Mouse (Mus musculus) forebrain, embryonic 11.5 days (tissue): Measurements from ENCODE around the gene Dscam. TPM values are rescaled to one million over a fixed set of nuclear protein-coding genes. Genes with fewer than 3 reads are reported as not detected.
A peak's percentile ranks its signal among the peaks of the same experiment; 100 is the strongest.

ENCODE experiments used
- ATAC-seq: fragments of 200-750 bp; cut with Nextera tagmentation; replicated peaks from 2 replicates; pipeline ENCODE4 v1.8.0; 2017; ENCODE audit warnings: moderate TSS enrichment; ENCODE audit not compliant: low FRiP score
- DNase-seq: peaks from one replicate; pipeline ENCODE4 v3.0.0-alpha.2; 2017; ENCODE audit warnings: low spot score
- H3K27ac ChIP-seq: fragments of 300-500 bp; sonication (generic); 2 replicates; pipeline ENCODE4 v1.5.1; 2014; ENCODE audit warnings: low read depth, low read length
- H3K27me3 ChIP-seq: fragments of 300-500 bp; sonication (generic); 2 replicates; pipeline ENCODE4 v1.6.1; 2014; ENCODE audit warnings: mild to moderate bottlenecking, low read length, mixed read lengths; ENCODE audit not compliant: control insufficient read depth, insufficient read depth
- H3K36me3 ChIP-seq: fragments of 300-500 bp; sonication (generic); 2 replicates; pipeline ENCODE4 v1.6.1; 2014; ENCODE audit warnings: mild to moderate bottlenecking, low read length, moderate library complexity, mixed read lengths; ENCODE audit not compliant: control insufficient read depth, insufficient read depth
- H3K4me1 ChIP-seq: fragments of 300-500 bp; sonication (generic); replicated peaks from 2 replicates; pipeline ENCODE4 v1.6.1; 2014; ENCODE audit warnings: low read length, mixed read lengths; ENCODE audit not compliant: control insufficient read depth, insufficient read depth
- H3K4me2 ChIP-seq: fragments of 300-500 bp; sonication (generic); 2 replicates; pipeline ENCODE4 v1.6.1; 2014; ENCODE audit warnings: low read depth, mild to moderate bottlenecking, low read length, moderate library complexity, mixed read lengths; ENCODE audit not compliant: severe bottlenecking
- H3K4me3 ChIP-seq: fragments of 300-500 bp; sonication (generic); 2 replicates; pipeline ENCODE4 v1.5.1; 2014; ENCODE audit warnings: low read depth, low read length
- H3K9ac ChIP-seq: fragments of 300-500 bp; sonication (generic); 2 replicates; pipeline ENCODE4 v1.6.1; 2014; ENCODE audit warnings: low read length
- H3K9me3 ChIP-seq: fragments of 300-500 bp; sonication (generic); 2 replicates; pipeline ENCODE4 v1.6.1; 2016; ENCODE audit warnings: low read length, mixed read lengths; ENCODE audit not compliant: control insufficient read depth
- WGBS: fragments of 180-500 bp; shearing (Covaris S2); extraction: QIAGEN DNeasy Blood & Tissue Kit; methylation state at CpG from one replicate; pipeline ENCODE4 v1.1.7; 2014; 5-methylcytosine and 5-hydroxymethylcytosine counted together
- polyA plus RNA-seq: library from polyadenylated mRNA; unstranded; fragments of >200 nt; fragmentation: Nextera tagmentation; extraction: Ambion mirVana; gene quantifications from 2 replicates; pipeline ENCODE4 v1.2.1, GENCODE M21; 2014

Gene Dscam
- polyA plus RNA-seq, 1 experiment from 2014 or later = 0.88 TPM

DNA sequence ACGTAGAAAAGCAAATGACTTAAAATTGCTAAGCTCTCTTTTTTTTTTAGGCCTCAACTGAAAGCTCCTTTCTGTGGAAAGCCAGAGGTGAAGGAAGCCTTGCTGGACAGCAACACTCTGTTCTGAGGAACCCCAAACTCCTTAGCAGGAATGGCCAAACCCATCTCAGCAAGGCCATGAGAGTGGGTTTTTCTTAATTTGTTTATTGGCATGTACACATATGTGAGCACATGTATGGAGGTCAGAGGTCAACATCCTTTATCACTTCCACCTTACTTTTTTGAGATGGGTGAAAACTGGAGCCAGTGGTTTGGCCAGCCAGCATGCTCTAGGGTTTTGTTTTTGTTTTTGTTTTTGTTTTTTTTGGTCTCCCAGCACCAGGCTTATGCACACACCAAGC, 263.5 kb downstream of the Dscam start:
- no peak overlapping the region for H3K4me2 ChIP-seq
- H3K27ac ChIP-seq = no peak overlapping the region
- H3K4me3 ChIP-seq = no peak overlapping the region
- H3K27me3 ChIP-seq = no peaks in the 10 kb centered on the region
- WGBS = 90% methylated on average over 1 of the region's 1 CpGs
- H3K4me1 ChIP-seq = no peaks in the 10 kb centered on the region
- ATAC-seq = no peak
- H3K9ac ChIP-seq = no peak overlapping the region
- no peak for DNase-seq
- H3K9me3 ChIP-seq = no peaks in the 10 kb centered on the region
- no peaks in the 10 kb centered on the region for H3K36me3 ChIP-seq

DNA sequence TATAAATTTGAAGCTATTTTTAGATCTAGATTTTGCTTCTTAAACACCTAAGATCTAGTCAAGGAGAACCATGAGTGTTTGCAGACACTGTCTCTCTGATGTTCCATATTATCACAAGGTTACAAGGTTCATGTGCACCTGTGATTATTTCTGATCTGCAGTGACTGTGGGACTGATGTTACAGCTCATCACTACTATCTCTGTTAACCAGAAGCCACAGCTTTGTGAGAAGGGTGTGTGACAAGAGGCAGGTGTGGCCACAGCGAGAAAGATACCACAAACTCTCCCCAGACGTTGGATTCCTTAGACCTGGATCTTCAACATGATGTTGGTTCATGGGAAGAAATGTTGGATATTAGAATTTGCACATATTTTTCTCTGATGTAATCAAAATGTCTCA, 263.9 kb downstream of the Dscam start:
- no peaks in the 10 kb centered on the region for H3K9me3 ChIP-seq
- ATAC-seq (no peak), DNase-seq (no peak)
- no peaks in the 10 kb centered on the region for H3K36me3 ChIP-seq
- no peak overlapping the region for H3K4me3 ChIP-seq
- 87% methylated on average over 2 of the region's 2 CpGs for WGBS
- no peaks in the 10 kb centered on the region for H3K27me3 ChIP-seq
- H3K4me2 ChIP-seq = no peak overlapping the region
- no peaks in the 10 kb centered on the region for H3K4me1 ChIP-seq
- no peak overlapping the region for H3K9ac ChIP-seq
- H3K27ac ChIP-seq = no peak overlapping the region

DNA sequence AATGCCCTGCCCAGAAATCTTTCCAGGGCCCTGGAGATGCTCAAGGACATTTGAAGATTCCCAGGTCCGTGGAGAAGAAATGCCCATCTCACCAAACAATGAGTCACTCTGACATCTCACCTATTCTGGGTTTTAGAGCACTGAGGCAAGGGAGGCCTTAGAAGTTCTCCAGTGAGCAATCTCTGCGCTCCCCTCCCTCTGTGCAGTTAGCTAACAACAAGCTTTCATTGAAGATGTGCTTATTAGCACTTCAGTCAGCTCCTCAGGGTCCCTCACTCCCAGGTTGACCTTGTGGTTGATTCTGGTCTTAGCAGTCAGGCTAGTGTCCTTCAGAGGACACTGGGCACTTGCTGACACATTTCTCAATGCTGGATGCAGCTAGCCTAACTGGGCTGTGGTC, 265.8 kb downstream of the Dscam start:
- no peaks in the 10 kb centered on the region for H3K4me1 ChIP-seq
- ATAC-seq = no peak
- H3K27me3 ChIP-seq = no peaks in the 10 kb centered on the region
- no peak overlapping the region for H3K27ac ChIP-seq
- 62% methylated on average over 2 of the region's 2 CpGs for WGBS
- no peak overlapping the region for H3K4me3 ChIP-seq
- no peak overlapping the region for H3K4me2 ChIP-seq
- H3K9me3 ChIP-seq = no peaks in the 10 kb centered on the region
- no peaks in the 10 kb centered on the region for H3K36me3 ChIP-seq
- H3K9ac ChIP-seq = no peak overlapping the region
- DNase-seq = no peak

DNA sequence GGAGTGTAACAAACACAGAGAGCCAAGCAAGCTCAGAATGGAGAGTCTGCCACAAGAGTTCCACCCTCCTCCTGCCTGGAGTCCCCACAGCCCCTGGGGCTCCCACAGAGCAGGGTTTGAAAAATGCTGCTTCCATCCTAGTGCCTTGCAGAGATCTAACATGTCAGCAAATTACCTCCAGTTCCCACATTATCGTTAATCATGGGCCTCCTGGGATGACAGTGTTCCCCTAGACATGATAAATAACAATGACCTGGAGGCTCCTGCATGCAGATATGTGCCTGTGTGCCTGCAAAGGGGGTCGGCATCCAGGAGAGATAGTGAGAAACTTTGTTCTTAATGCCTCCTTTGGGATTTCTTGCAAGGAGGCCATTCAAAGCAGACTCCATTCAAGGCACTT, 266.2 kb downstream of the Dscam start:
- WGBS = 53% methylated on average over 2 of the region's 2 CpGs
- Histone ChIP-seq H3K4me3 (no peak overlapping the region), H3K4me2 (no peak overlapping the region), H3K9ac (no peak overlapping the region), H3K4me1 (no peaks in the 10 kb centered on the region), H3K27me3 (no peaks in the 10 kb centered on the region), H3K27ac (no peak overlapping the region), H3K9me3 (no peaks in the 10 kb centered on the region), H3K36me3 (no peaks in the 10 kb centered on the region)
- no peak for DNase-seq
- ATAC-seq = no peak

DNA sequence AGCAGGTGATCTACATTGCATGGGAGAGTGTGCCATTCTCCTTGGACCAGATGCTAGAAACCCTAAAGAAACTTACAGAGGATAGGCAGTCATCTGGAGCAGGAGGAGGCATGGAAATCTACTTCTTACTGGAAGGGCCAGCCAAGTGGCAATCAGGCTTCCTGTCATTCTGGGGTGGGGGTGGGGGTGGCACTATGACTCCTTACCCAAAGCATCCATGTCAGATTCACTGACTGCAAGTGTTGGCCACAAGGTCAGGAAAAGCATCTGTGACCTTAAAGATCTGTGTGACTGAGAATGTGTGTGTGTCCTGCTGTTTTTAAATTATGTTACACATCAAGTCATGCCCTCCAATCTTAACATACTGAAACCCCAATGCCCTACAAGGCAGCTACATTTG, 268.0 kb downstream of the Dscam start:
- Histone ChIP-seq H3K4me1 (no peaks in the 10 kb centered on the region), H3K36me3 (no peaks in the 10 kb centered on the region), H3K9ac (no peak overlapping the region), H3K27ac (no peak overlapping the region), H3K4me2 (no peak overlapping the region), H3K4me3 (no peak overlapping the region), H3K27me3 (no peaks in the 10 kb centered on the region), H3K9me3 (no peaks in the 10 kb centered on the region)
- ATAC-seq (no peak), DNase-seq (no peak)

DNA sequence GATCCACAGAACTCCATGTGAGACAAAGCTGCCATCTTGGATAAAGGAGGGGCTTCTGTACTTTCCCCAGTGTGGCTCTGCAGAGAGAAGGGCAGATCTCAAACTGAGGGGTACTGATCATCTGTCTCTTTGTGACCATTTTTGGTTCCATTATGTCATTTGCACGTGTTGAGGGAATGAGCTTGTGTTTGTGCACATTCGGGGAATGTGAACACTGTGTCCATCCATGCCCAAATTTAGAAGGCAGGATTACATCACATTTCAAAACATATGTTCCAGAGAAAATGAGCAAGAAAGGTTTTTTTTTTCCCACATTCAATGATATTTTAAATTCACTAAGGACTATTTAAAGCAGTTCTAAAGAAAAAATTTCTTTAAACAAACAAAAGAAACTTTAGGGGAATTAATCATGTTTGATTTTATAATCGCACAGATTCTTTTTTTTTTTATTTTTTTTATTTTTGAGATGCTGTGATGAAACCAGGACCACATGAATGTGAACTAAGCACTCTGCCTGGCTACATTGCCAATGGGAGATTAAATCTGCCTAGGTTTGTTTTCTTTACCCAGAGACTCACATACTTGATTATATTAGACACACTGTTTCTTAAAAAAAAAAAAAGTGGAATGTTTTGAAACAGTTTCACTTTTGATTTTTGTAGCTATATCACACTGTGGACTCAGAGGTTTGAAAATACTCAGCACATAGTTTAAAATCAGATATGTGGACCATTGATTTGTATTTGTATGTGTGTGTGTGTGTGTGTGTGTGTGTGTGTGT, 269.1 kb downstream of the Dscam start:
- no peak for DNase-seq
- no peak overlapping the region for H3K4me2 ChIP-seq
- H3K36me3 ChIP-seq = no peaks in the 10 kb centered on the region
- no peak overlapping the region for H3K9ac ChIP-seq
- no peak for ATAC-seq
- H3K27me3 ChIP-seq = no peaks in the 10 kb centered on the region
- H3K4me1 ChIP-seq = no peaks in the 10 kb centered on the region
- H3K27ac ChIP-seq = no peak overlapping the region
- no peaks in the 10 kb centered on the region for H3K9me3 ChIP-seq
- 81% methylated on average over 3 of the region's 3 CpGs for WGBS
- H3K4me3 ChIP-seq = no peak overlapping the region

DNA sequence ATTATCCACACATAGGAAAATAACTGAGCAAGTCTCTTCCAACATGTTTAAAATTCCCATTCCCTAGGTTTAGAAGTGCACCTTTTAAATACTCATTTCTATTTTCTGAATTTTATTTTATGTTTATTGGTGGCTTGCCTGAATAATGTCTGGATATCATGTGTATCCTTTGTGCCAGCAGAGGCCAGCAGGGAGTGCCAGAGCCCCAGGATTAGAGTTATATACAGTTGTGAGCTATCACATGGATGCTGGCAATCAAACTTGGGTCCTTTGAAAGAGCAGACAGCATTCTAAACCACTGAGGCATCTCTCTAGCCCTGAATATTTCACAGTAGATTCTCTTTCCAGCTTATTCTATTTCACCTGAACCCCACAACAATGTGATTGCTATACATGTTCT, 271.2 kb downstream of the Dscam start:
- H3K9me3 ChIP-seq = no peaks in the 10 kb centered on the region
- H3K27ac ChIP-seq = no peak overlapping the region
- no peaks in the 10 kb centered on the region for H3K27me3 ChIP-seq
- no peak for ATAC-seq
- H3K4me1 ChIP-seq = no peaks in the 10 kb centered on the region
- H3K4me3 ChIP-seq = no peak overlapping the region
- DNase-seq = no peak
- no peak overlapping the region for H3K9ac ChIP-seq
- H3K4me2 ChIP-seq = no peak overlapping the region
- H3K36me3 ChIP-seq = no peaks in the 10 kb centered on the region

DNA sequence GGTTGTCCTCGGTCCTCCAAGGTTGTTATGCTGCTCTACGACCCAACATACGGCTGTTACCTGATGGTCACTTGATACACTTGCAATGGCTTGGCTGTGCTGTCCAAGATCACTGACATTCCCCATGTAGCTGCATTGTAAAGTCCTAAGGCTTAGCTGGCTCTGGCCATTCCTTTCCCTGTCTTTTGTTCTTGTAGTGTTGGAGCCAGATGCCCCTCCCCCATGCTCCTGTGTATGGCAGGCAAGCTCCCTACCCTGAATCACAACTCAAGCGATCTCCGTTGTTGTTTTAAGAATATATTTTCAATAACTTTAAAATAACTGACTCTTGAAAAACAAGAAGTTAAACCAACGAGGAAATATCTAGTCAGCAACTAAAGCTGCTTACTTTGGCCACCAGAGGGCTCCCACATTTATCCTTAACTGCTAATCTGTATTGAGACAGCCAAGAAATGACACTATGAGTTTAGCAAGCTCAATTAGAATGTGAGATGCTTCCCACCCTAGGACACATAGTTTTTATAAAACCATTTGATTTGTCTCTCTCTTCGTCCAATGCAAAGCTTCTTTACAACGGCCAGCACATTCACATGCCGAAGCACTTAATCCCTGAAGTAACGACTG, 273.9 kb downstream of the Dscam start:
- H3K36me3 ChIP-seq = no peaks in the 10 kb centered on the region

DNA sequence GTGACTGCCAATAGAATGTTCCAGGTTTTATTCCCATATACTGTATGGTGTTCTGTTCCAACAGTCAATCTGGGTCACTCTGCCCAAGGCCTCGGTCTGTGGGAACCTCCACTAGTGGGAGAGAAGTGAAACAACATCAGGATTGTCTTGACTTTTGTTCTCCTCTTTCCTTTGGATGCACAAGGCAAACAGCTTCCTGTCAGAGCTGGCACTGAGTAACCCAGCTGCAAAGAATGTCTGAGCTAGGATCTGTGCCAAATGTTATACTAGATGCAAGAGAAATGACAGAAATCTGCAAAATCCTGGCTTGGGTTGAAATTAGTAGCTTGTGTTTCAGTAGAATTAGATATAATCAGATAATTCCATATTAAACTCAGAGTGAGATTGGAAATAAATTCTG, 282.5 kb downstream of the Dscam start:
- no peak overlapping the region for H3K4me3 ChIP-seq
- DNase-seq (no peak), ATAC-seq (no peak)
- H3K27ac ChIP-seq = no peak overlapping the region
- no peaks in the 10 kb centered on the region for H3K27me3 ChIP-seq
- H3K36me3 ChIP-seq = no peaks in the 10 kb centered on the region
- H3K4me2 ChIP-seq = no peak overlapping the region
- H3K9me3 ChIP-seq = no peaks in the 10 kb centered on the region
- H3K4me1 ChIP-seq = no peaks in the 10 kb centered on the region
- 88% methylated on average over 1 of the region's 1 CpGs for WGBS
- H3K9ac ChIP-seq = no peak overlapping the region

More for the DNA sequence above, 273.9 kb downstream of the Dscam start:
- H3K9me3 ChIP-seq = no peaks in the 10 kb centered on the region
- no peak overlapping the region for H3K4me2 ChIP-seq
- H3K4me3 ChIP-seq = no peak overlapping the region
- no peak overlapping the region for H3K9ac ChIP-seq
- WGBS = 30% methylated on average over 10 of the region's 10 CpGs
- DNase-seq = no peak
- no peaks in the 10 kb centered on the region for H3K4me1 ChIP-seq
- H3K27ac ChIP-seq = no peak overlapping the region
- ATAC-seq = 0 out of 2 replicates have a peak, but pooled peaks have one; percentile 49
- H3K27me3 ChIP-seq = no peaks in the 10 kb centered on the region
